Mouse (Mus musculus) Muller cell, postnatal 12 days (primary cell): ENCODE data around the gene Plekhg6.
A peak's percentile ranks its signal among the peaks of the same experiment; 100 is the strongest.

Experiments used
- DNase-seq: peaks from one replicate; pipeline ENCODE4 v3.0.0-alpha.2; 2015; ENCODE audit errors: inconsistent ontology term

The Plekhg6 gene

GRCm38 (mm10) chr6:125330626-125331326 lies 49.8 kb downstream of the Plekhg6 start:
- peak; percentile 90 for DNase-seq

DNA sequence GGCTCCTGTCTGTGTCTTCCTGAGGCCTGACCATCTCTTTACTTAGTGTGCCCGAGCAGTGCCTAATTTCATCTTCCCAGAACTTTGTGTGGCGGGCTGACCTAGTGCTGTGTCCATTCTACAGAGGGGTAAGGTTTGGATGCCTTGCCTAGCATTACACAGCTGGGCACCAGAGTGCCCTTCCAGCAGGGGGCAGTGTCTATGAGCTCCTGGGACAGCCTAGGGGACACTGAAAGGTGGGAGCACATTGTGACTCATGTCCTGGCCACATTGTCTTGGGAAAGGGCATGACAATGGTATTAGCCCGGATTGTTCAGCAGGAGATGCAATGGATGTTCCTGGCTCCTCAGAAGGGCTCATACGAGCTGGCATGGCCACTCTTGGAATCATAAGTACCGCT lies 52.4 kb downstream of the Plekhg6 start:
- no peak for DNase-seq

DNA sequence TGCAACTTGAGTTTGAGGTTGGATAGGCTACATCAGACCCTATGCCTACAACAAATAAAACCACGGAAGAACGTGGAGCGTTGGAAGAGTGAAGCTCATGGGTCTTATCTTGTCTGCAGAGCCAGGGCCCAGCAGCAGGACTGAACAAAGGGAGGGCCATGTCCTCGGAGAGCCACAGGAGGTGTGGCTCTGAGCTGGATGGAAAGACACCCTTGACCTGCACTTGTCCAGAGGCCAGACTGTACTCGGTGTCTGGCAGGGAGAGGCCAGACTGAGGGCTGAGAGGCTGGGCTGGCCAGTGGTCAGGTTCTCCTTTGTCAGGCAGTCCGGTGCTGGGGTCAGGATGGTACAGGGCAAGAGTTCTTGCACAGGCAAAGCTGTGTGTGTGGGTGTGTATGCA lies 55.3 kb downstream of the Plekhg6 start:
- DNase-seq, result no peak

GRCm38 (mm10) chr6:125323547-125323946 lies 57.0 kb downstream of the Plekhg6 start:
- peak; percentile 12 for DNase-seq

DNA sequence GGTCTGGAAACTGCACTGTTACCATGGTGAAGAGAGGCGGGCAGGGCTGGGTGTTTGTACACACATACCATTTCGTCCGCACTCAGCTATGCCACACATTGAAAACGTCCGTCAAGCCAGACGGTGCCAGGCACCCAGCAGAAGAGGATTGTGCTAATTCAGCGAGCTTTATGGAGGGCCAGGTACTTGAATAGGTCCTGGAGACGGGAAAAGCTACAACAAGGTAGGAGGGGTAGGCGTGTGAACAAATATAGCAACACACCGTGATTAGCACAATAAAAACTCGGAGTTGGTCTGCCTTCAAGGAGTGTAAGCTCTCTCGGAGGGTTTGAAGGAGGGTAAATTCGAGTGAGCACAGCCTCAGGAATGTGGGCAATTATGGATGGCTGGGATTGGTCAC lies 57.8 kb downstream of the Plekhg6 start:
- DNase-seq, result no peak

- no peak for DNase-seq
Observed at GRCm38 (mm10) chr6:125321114-125321855, 59.3 kb downstream of the Plekhg6 start.

DNA sequence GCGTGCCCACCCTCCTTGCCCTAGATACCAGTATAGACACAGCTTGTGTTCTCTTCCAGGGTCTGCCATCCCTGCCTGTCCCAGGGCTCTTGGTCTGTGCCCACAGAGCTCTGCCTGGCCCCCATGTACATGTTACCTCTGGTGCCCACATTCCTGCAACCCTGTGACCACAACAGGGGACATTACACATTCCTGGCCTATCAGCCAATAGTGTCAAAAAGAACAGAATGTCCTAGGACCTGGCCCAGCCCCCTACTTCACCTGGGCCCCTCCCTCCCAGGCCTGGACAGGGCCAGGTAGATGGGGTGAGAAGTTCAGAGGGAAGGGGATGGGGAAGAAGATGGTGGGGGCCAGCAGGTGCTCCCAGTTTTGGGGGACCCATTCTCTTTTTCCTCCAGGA lies 60.3 kb downstream of the Plekhg6 start, which contains the start of gene Scnn1a:
Gene Scnn1a, plus strand, starts transcription at position 337 of the 400 bp plus-strand sequence.
- no peak for DNase-seq

- DNase-seq, result no peak
Observed at GRCm38 (mm10) chr6:125319919-125320296, 60.7 kb downstream of the Plekhg6 start.

DNA sequence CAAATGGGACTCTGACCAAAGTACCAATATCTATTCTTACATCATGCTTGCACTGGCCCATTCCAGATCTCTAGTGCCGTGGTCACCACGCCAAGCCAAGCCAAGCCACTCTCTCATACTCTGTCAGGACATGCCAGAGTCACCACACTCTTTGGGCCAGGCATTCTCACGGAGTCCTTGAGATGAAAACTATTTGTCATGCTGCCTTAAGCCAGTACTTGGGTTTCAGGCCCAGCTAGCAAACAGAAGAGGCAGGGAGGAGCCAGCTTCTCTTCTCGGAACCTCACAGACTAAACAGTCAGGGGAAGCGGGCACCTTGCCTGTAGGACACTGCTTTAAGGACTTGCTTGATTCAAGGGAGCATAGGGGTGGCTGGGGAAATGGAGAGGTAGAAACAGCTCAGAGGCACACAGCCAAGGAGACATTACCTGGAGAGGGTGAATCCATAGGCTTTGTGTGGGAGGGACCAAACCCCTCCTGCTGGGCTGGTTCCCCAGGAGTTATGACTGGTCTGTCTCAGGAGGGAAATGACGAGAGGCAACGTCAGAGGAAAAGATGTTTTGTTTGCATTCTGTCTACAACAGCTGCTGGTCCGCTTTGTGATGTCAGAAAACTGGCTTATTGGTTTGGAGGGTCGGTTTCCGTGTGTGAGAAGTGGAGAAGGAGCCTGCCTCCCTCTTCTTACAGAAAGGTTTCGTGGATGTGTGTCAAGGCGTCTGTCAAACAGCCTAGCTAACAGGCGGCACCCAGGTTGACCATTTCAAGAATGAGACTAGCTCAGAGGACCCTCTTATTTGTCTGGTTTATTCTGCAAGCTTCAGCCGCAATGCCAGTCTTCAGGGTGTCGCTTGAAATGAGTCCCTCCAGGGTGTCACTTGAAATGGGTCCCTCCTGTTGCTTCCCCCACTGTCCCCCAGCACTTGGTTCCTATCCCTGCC lies 61.3 kb downstream of the Plekhg6 start:
- DNase-seq, result peak; percentile 36

DNA sequence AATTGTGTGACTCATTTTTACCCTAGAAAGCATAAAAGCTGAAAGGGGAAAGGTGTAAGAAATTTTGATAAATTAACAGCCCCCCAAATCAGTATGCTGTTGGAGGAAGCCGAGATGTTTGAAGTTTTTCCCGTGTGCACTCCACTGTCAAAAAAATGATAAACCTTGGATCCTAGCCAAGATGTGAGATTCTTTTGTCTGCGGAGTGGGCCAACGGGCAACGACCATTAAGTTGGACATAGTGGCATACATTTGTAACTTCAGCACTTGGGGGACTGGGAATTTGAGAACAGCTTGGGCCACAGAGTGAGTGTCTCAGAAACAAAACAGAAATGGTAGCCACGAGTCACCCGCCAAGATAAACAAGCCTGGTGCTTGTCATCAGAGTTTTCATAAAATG lies 63.5 kb downstream of the Plekhg6 start:
- peak; percentile 25 for DNase-seq

- DNase-seq, result no peak
Observed at GRCm38 (mm10) chr6:125314746-125315145, 65.8 kb downstream of the Plekhg6 start.

- no peak for DNase-seq
Observed at GRCm38 (mm10) chr6:125314231-125314563, 66.4 kb downstream of the Plekhg6 start.

DNA sequence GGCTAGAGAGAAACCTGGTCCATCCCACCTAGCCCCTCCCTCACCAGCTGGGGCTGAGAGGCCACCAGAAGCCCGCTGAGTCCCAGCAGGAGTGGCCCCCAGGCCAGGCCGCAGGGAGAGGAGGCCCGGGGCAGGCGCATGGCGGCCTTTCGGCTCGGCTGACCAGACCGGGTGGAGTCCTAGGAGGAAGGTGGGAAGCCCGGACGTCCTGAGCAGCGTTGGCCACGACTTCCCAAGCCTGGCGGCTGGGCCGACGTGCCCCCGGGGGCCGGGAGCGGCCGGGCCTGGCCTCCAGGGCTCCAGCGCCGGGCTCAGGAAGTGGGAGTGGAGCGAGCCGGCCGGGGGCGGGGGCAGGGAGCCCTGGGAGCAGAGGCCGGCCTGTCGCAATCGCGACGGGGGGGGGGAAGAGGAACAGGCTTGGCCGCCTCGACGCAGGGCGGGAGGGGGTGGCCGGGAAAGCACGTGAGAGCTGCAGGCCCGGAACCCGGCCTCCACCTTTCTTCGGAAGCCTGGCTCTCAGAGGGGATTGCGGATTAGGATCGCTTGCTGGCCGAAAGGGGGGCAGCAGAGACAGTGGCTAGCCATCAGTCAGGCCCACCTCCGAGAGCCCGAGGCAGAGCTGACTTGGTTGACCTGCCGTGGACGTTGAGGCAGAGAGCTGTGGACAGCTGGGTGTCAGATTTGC lies 66.9 kb downstream of the Plekhg6 start, which contains the start of gene Ltbr:
Gene Ltbr, minus strand, starts transcription at position 340 of the 685 bp plus-strand sequence.
- peak; percentile 91 for DNase-seq
